Mouse (Mus musculus): ENCODE measurements around the gene Mapk1. TPM values are rescaled to one million over a fixed set of nuclear protein-coding genes. Genes with fewer than 3 reads are reported as not detected.

Gene Mapk1
- polyA plus RNA-seq, 1 experiment from 2014 or later: 167 TPM

DNA sequence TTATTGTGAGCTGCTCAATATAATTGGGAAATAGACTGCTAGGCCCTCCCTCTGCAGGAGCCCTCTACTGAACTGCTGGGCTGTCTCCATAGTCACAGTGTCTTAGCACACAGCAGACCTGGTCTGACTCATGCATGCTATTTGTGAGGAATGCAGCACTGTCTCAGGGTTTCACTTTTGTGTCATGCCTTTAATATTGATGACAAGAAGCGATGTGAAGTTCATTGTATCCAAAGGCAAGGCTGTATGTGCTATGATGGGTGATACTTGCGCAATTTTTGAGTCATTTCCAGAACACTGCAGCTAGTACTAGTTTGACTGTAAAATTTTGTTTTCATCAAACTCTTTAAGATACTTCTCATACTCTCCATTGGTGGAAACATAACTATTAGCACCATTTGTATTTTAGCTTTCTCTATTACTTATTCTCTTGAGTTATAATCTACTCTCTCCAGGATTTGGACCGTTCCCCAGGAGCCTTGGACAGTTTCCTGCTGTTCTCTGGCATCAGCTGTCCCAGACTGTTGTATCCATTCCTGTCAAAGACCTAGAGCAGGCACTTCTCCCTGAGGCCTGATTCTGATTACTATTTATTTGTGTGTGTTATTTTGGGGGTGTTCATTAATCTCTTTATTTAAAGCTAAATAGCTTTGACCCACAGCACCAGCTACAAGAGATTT is 41.4 kb downstream of the Mapk1 start:
- Histone ChIP-seq H3K36me3 (peaks cover 71% of the 10 kb centered on the region), H3K9ac (replicated peaks) (no peak overlapping the region), H3K27me3 (no peaks in the 10 kb centered on the region), H3K4me1 (no peaks in the 10 kb centered on the region), H3K9me3 (no peaks in the 10 kb centered on the region), H3K4me3 (no peak overlapping the region), H3K4me2 (replicated peaks) (no peak overlapping the region), H3K27ac (replicated peaks) (no peak overlapping the region)
- WGBS: 91% methylated on average over 3 of the region's 3 CpGs
- ATAC-seq (ENCODE audit: low FRiP score, low read depth): no peak

DNA sequence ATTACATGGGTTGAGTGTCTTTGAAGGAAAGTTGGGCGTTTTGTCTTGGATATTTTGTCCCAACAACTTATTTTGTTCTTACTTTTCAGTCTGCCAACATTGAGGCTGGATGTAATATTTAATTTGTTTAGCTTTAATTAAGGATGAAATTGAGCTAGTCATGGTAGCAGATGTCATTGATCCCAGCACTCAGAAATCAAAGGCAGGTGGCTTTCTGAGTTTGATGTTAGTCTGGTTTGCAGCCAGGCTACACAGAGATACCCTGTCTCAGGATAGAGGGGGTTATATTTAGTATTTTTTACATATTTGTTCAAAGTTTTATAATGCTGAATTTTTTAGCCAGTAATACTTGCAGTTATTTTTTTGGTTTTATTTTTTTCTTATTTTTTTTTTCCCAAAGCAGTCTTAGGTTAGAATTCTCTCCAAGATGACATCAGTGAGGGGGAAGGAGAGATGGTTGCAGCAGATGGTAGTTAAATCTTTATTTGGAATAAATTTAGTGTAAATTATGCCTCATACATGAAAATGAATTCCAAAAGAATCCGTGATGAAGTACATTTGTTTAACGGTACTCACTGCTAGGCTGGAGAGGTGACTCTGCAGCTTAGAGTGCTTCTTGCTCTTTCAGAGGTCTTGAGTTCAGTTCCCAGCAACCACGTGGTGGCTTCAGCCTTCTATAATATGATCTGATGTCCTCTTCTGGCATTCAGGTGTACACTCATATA is 47.0 kb downstream of the Mapk1 start:
- whole genome bisulfite sequencing: 79% methylated on average over 4 of the region's 4 CpGs
- ATAC-seq (ENCODE audit: low FRiP score, low read depth): no peak
- H3K9me3 ChIP-seq: no peaks in the 10 kb centered on the region
- no peaks in the 10 kb centered on the region for H3K27me3 ChIP-seq
- H3K4me3 ChIP-seq: no peak overlapping the region
- H3K27ac ChIP-seq (replicated peaks): no peak overlapping the region
- H3K9ac ChIP-seq (replicated peaks): no peak overlapping the region
- peaks cover 44% of the 10 kb centered on the region for H3K36me3 ChIP-seq
- H3K4me1 ChIP-seq: no peaks in the 10 kb centered on the region
- H3K4me2 ChIP-seq (replicated peaks): no peak overlapping the region

DNA sequence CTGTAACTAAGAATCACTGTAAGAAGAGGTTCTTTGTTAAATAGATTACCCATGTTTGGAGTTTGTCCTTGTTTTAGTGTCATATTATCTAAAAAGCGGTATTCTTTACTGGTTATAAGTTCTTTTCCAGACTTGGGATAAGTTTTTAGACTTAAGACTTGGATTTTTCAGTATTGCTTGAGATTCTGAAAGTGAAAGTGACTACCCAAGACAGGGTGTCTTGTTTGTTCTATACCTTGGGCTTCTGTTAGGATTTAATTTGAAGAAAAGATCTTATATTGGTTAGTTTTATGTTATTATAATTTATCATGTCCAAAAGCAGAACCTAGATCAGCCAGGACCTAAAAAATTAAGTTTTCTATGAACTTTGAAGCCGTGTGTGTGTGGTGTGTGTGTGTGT is 50.6 kb downstream of the Mapk1 start:
- no peaks in the 10 kb centered on the region for H3K4me1 ChIP-seq
- no peak overlapping the region for H3K4me2 ChIP-seq (replicated peaks)
- H3K9ac ChIP-seq (replicated peaks): no peak overlapping the region
- WGBS: 97% methylated on average over 2 of the region's 2 CpGs
- no peaks in the 10 kb centered on the region for H3K9me3 ChIP-seq
- no peak overlapping the region for H3K27ac ChIP-seq (replicated peaks)
- no peak for ATAC-seq (ENCODE audit: low FRiP score, low read depth)
- H3K36me3 ChIP-seq: peaks cover 55% of the 10 kb centered on the region
- no peak overlapping the region for H3K4me3 ChIP-seq
- H3K27me3 ChIP-seq: no peaks in the 10 kb centered on the region

DNA sequence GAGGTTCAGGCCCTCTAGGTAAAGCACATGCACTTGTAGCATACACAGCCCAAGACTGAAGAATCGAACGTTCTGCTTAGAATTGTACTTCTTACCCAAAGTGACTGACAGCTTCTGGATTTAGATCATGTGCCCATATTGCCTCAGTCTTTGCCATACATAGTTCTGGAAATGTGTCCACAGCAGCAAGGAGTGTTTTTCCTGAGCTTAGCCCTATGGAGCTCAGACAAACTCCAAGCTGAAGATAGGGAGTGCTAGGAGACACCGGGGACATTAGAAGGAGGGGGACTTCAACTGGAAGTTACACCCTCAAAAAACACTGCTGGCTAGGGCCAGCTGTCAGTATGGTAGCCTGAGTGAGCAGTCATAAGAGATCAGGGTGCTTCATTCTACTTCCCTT is 57.5 kb downstream of the Mapk1 start:
- Histone ChIP-seq H3K4me3 (no peak overlapping the region), H3K27ac (replicated peaks) (no peak overlapping the region), H3K27me3 (no peaks in the 10 kb centered on the region), H3K9me3 (no peaks in the 10 kb centered on the region), H3K9ac (replicated peaks) (no peak overlapping the region), H3K36me3 (peaks cover 95% of the 10 kb centered on the region), H3K4me1 (peaks cover 4% of the 10 kb centered on the region; the same call in 1 of the 2 replicates), H3K4me2 (replicated peaks) (no peak overlapping the region)
- no peak for ATAC-seq (ENCODE audit: low FRiP score, low read depth)
- WGBS: 94% methylated on average over 3 of the region's 3 CpGs

DNA sequence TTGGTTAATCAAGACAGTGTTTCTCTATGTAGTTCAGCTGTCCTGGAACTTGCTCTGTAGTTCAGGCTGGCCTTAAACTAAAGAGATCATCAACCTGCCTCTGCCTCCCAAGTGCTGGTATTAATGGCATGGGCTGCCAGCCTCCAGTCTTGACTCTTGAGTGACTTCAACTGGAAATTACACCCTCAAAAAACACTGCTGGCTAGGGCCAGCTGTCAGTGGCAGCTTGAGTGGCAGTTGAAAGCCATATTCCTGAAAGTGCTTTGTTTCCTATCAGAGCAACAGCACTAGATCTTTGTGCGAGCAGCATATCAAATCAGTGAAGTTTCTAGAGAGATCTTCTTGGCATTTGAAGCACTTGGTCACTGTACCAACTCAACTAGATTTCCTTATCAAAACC is 58.2 kb downstream of the Mapk1 start:
- ATAC-seq (ENCODE audit: low FRiP score, low read depth): no peak
- H3K4me1 ChIP-seq: peaks cover 4% of the 10 kb centered on the region; the same call in 1 of the 2 replicates
- no peak overlapping the region for H3K9ac ChIP-seq (replicated peaks)
- H3K4me2 ChIP-seq (replicated peaks): no peak overlapping the region
- no peaks in the 10 kb centered on the region for H3K9me3 ChIP-seq
- 93% methylated on average over 1 of the region's 1 CpGs for WGBS
- no peak overlapping the region for H3K27ac ChIP-seq (replicated peaks)
- H3K4me3 ChIP-seq: no peak overlapping the region
- no peaks in the 10 kb centered on the region for H3K27me3 ChIP-seq
- H3K36me3 ChIP-seq: peaks cover 91% of the 10 kb centered on the region

DNA sequence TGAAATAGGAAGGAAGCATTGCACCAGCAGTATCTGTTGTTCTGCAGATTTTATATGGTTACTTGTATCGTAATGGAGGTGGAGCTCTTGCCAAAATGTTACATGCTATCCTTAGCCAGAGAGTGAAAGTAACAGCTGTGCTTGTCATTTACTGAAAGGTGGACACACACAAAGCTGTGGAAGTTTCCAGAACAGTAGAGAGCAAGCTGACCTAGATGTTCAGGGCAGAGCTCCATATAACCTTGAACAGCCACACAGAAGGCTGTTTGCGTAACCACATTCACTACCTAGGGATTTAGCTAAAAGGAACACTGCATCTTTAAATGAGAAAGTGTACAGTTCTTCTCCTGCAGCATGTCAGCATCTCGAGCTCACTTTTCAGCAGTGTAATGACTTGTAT is 61.1 kb downstream of the Mapk1 start:
- 89% methylated on average over 3 of the region's 3 CpGs for WGBS
- Histone ChIP-seq H3K27me3 (no peaks in the 10 kb centered on the region), H3K27ac (replicated peaks) (no peak overlapping the region), H3K4me2 (replicated peaks) (no peak overlapping the region), H3K36me3 (peaks cover 81% of the 10 kb centered on the region), H3K9ac (replicated peaks) (no peak overlapping the region), H3K9me3 (no peaks in the 10 kb centered on the region), H3K4me3 (no peak overlapping the region), H3K4me1 (peaks cover 4% of the 10 kb centered on the region; the same call in 1 of the 2 replicates)
- ATAC-seq (ENCODE audit: low FRiP score, low read depth): no peak

GRCm38 (mm10) chr16:17045287-17045686 is 62.1 kb downstream of the Mapk1 start:
- Histone ChIP-seq H3K9ac (replicated peaks) (no peak overlapping the region), H3K27me3 (no peaks in the 10 kb centered on the region), H3K27ac (replicated peaks) (peak overlapping the region; percentile 35; the same call in 1 of the 2 replicates), H3K4me3 (no peak overlapping the region), H3K4me2 (replicated peaks) (no peak overlapping the region), H3K4me1 (peaks cover 4% of the 10 kb centered on the region; the same call in 1 of the 2 replicates), H3K36me3 (peaks cover 81% of the 10 kb centered on the region), H3K9me3 (no peaks in the 10 kb centered on the region)
- WGBS: 34% methylated on average over 3 of the region's 3 CpGs
- peak; percentile 64 for ATAC-seq (ENCODE audit: low FRiP score, low read depth)

DNA sequence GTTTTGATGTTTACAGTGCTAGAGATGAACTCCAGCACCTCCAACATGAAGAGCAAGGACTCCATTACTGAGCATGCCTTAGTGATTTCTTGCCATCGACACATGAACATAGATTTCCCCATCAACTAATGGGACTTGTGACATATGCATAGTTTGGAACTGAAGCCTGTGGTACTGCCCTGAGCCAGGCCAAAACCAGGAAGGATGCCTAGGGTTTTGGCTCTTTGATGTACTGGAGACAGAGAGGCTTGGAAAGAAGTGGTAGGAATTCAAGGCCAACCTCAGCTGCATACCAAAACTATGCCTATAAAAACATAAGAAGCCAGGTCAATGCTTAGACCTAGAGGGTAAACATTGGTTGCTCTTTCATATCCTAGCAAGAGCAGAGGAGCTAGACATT is 66.7 kb downstream of the Mapk1 start:
- H3K4me3 ChIP-seq: no peak overlapping the region
- H3K9ac ChIP-seq (replicated peaks): no peak overlapping the region
- peaks cover 35% of the 10 kb centered on the region for H3K36me3 ChIP-seq
- no peak overlapping the region for H3K27ac ChIP-seq (replicated peaks)
- no peaks in the 10 kb centered on the region for H3K27me3 ChIP-seq
- 93% methylated on average over 1 of the region's 1 CpGs for WGBS
- H3K9me3 ChIP-seq: no peaks in the 10 kb centered on the region
- H3K4me2 ChIP-seq (replicated peaks): no peak overlapping the region
- no peak for ATAC-seq (ENCODE audit: low FRiP score, low read depth)
- H3K4me1 ChIP-seq: peaks cover 4% of the 10 kb centered on the region; the same call in 1 of the 2 replicates

GRCm38 (mm10) chr16:17052087-17052486 is 68.9 kb downstream of the Mapk1 start:
- WGBS: 83% methylated on average over 7 of the region's 7 CpGs
- Histone ChIP-seq H3K27ac (replicated peaks) (no peak overlapping the region), H3K4me3 (no peak overlapping the region), H3K27me3 (no peaks in the 10 kb centered on the region), H3K4me1 (peaks cover 8% of the 10 kb centered on the region), H3K9ac (replicated peaks) (no peak overlapping the region), H3K36me3 (peaks cover 24% of the 10 kb centered on the region), H3K4me2 (replicated peaks) (no peak overlapping the region), H3K9me3 (no peaks in the 10 kb centered on the region)
- ATAC-seq (ENCODE audit: low FRiP score, low read depth): no peak

DNA sequence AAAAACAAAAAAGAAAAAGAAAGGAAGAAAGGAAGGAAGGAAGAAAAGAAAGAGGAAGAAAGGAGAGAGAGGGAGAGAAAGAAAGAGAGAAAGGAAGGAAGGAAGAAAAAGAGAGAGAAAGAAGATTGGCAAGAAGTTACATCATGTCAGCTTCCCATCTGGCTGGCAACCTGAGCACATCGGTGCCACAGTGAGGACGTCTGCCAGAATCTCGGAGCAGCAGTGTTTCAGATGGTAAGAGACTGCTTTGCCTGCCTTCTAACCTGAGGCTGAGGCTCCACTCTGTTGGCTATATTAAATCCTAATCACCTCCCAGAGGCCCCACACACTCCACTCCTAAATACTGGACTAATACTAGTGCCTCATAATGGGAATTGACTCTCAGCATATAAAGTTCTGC is 70.7 kb downstream of the Mapk1 start:
- Histone ChIP-seq H3K9ac (replicated peaks) (no peak overlapping the region), H3K27ac (replicated peaks) (no peak overlapping the region), H3K27me3 (no peaks in the 10 kb centered on the region), H3K4me1 (peaks cover 8% of the 10 kb centered on the region), H3K9me3 (no peaks in the 10 kb centered on the region), H3K4me3 (no peak overlapping the region), H3K4me2 (replicated peaks) (no peak overlapping the region), H3K36me3 (peaks cover 10% of the 10 kb centered on the region)
- ATAC-seq (ENCODE audit: low FRiP score, low read depth): no peak
- WGBS: 87% methylated on average over 3 of the region's 3 CpGs

GRCm38 (mm10) chr16:17055584-17055983 is 72.4 kb downstream of the Mapk1 start:
- no peaks in the 10 kb centered on the region for H3K27me3 ChIP-seq
- H3K9ac ChIP-seq (replicated peaks): no peak overlapping the region
- H3K4me2 ChIP-seq (replicated peaks): no peak overlapping the region
- ATAC-seq (ENCODE audit: low FRiP score, low read depth): peak; percentile 38; the same call in 1 of the 2 replicates
- H3K9me3 ChIP-seq: no peaks in the 10 kb centered on the region
- no peak overlapping the region for H3K4me3 ChIP-seq
- H3K4me1 ChIP-seq: peaks cover 8% of the 10 kb centered on the region
- no peaks in the 10 kb centered on the region for H3K36me3 ChIP-seq
- peak overlapping the region; percentile 57 for H3K27ac ChIP-seq (replicated peaks)
- WGBS: 49% methylated on average over 3 of the region's 3 CpGs

DNA sequence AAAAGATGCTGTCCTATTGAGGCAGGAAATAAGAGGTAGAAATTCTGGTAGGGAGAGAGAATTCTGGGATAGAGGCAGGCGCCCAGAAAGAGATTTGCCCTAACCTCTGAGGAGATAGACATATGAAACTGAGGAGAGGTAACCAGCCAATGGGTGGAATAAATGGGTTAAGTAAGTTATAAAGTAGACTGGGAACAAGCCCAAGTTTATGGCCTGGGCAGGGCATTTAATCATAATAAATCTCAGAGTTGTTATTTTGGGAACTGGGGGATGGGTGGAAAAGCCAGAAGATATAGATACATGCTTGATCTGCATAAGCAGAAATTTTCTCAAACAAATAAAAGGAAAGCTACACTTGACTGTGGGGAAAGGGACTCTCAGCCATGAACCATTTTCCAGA is 79.2 kb downstream of the Mapk1 start:
- Histone ChIP-seq H3K9me3 (no peaks in the 10 kb centered on the region), H3K27me3 (no peaks in the 10 kb centered on the region), H3K4me1 (no peaks in the 10 kb centered on the region), H3K27ac (replicated peaks) (no peak overlapping the region), H3K4me2 (replicated peaks) (no peak overlapping the region), H3K9ac (replicated peaks) (no peak overlapping the region), H3K4me3 (no peak overlapping the region), H3K36me3 (no peaks in the 10 kb centered on the region)
- ATAC-seq (ENCODE audit: low FRiP score, low read depth): no peak
- 81% methylated on average over 1 of the region's 1 CpGs for WGBS
